Mouse (Mus musculus): ENCODE results near the gene Adk. TPM values are rescaled to one million over a fixed set of nuclear protein-coding genes. Genes with fewer than 3 reads are reported as not detected.

Gene Adk
- polyA plus RNA-seq, 1 experiment from 2014 or later = 475 TPM

- no peak overlapping the region for H3K4me2 ChIP-seq (ENCODE audit: low read depth, low read length)
- H3K27me3 ChIP-seq (ENCODE audit: insufficient read depth, low read length) = no peaks in the 10 kb centered on the region
- ATAC-seq = peak; percentile 61
- 0 out of 2 replicates have a peak, but pooled peaks cover 5% of the 10 kb centered on the region for H3K4me1 ChIP-seq (ENCODE audit: insufficient read depth)
- H3K9me3 ChIP-seq (ENCODE audit: low read length) = no peaks in the 10 kb centered on the region
- no peak for DNase-seq
- H3K36me3 ChIP-seq (replicated peaks; ENCODE audit: insufficient read depth, low read length) = no peaks in the 10 kb centered on the region
- H3K4me3 ChIP-seq (ENCODE audit: low read depth, low read length) = no peak overlapping the region
- H3K27ac ChIP-seq (ENCODE audit: low read depth) = no peak overlapping the region
- TF ChIP-seq CTCF (IDR thresholded peaks at IDR 0.05; ENCODE audit: low read depth) = no peak
- no peak for TF ChIP-seq EP300 (IDR thresholded peaks at IDR 0.05; ENCODE audit: low read depth)
- WGBS (ENCODE audit: insufficient replicate concordance) = 65% methylated on average over 1 of the region's 1 CpGs
- no peak overlapping the region for H3K9ac ChIP-seq (replicated peaks)
Measured at GRCm38 (mm10) chr14:21142603-21143002, 90.2 kb downstream of the Adk start.

GRCm38 (mm10) chr14:21143406-21144115, 91.2 kb downstream of the Adk start:
- Histone ChIP-seq H3K9me3 (ENCODE audit: low read length) (no peaks in the 10 kb centered on the region), H3K36me3 (replicated peaks; ENCODE audit: insufficient read depth, low read length) (no peaks in the 10 kb centered on the region), H3K4me2 (ENCODE audit: low read depth, low read length) (no peak overlapping the region), H3K4me3 (ENCODE audit: low read depth, low read length) (no peak overlapping the region), H3K4me1 (ENCODE audit: insufficient read depth) (0 out of 2 replicates have a peak, but pooled peaks cover 5% of the 10 kb centered on the region), H3K27ac (ENCODE audit: low read depth) (no peak overlapping the region), H3K27me3 (ENCODE audit: insufficient read depth, low read length) (no peaks in the 10 kb centered on the region), H3K9ac (replicated peaks) (no peak overlapping the region)
- DNase-seq (peak; percentile 32), ATAC-seq (no peak)
- TF ChIP-seq CTCF (IDR thresholded peaks at IDR 0.05; ENCODE audit: low read depth) (peak; percentile 71), EP300 (IDR thresholded peaks at IDR 0.05; ENCODE audit: low read depth) (no peak)
- WGBS (ENCODE audit: insufficient replicate concordance) = 65% methylated on average over 8 of the region's 8 CpGs

DNA sequence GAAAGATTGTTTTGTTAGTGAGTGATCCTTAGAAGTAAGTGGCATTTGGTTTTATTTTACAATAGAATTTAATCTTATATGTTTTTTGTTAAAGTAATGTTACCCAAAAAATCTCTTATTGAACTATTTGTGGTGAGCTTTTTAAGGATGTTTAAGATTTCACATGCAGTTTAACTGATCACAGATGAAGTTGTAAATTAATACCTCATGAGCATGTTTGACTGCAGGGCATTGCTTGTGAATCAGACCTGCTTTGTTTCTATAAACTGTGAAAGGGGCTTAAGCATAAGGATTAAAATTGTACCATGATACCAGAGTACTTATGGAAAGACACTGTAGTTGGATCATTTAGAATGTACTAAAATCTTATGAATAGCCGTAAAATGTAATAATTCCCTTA, 94.8 kb downstream of the Adk start:
- peaks cover 5% of the 10 kb centered on the region; the same call in 1 of the 2 replicates for H3K4me1 ChIP-seq (ENCODE audit: insufficient read depth)
- H3K36me3 ChIP-seq (replicated peaks; ENCODE audit: insufficient read depth, low read length) = no peaks in the 10 kb centered on the region
- TF ChIP-seq CTCF (IDR thresholded peaks at IDR 0.05; ENCODE audit: low read depth) (no peak), EP300 (IDR thresholded peaks at IDR 0.05; ENCODE audit: low read depth) (no peak)
- DNase-seq (no peak), ATAC-seq (no peak)
- WGBS (ENCODE audit: insufficient replicate concordance) = 83% methylated on average over 1 of the region's 1 CpGs
- no peaks in the 10 kb centered on the region for H3K9me3 ChIP-seq (ENCODE audit: low read length)
- no peak overlapping the region for H3K27ac ChIP-seq (ENCODE audit: low read depth)
- H3K9ac ChIP-seq (replicated peaks) = no peak overlapping the region
- H3K27me3 ChIP-seq (ENCODE audit: insufficient read depth, low read length) = no peaks in the 10 kb centered on the region
- no peak overlapping the region for H3K4me2 ChIP-seq (ENCODE audit: low read depth, low read length)
- no peak overlapping the region for H3K4me3 ChIP-seq (ENCODE audit: low read depth, low read length)

DNA sequence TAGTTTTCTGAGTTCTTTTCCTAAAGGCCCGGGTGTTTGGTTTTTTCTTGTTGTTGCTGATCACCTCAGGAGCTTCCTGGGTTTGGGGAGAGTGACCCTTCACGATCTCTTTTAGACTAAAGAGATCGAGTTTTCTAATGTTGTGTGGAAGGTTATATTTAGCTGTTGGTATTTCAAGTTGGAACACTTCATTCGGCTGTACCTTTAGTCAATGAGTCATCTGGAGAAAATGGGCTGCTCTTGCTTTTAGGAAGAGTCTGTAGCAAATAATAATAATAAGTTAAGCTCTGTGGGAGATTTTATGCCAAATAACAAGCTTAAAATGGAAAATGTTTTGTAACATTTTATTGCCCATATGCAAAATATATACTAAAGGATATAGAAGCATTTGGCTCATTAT, 97.9 kb downstream of the Adk start:
- Histone ChIP-seq H3K9ac (replicated peaks) (no peak overlapping the region), H3K27ac (ENCODE audit: low read depth) (no peak overlapping the region), H3K4me3 (ENCODE audit: low read depth, low read length) (no peak overlapping the region), H3K4me1 (ENCODE audit: insufficient read depth) (no peaks in the 10 kb centered on the region; the same call in 1 of the 2 replicates), H3K27me3 (ENCODE audit: insufficient read depth, low read length) (no peaks in the 10 kb centered on the region), H3K36me3 (replicated peaks; ENCODE audit: insufficient read depth, low read length) (no peaks in the 10 kb centered on the region), H3K9me3 (ENCODE audit: low read length) (no peaks in the 10 kb centered on the region), H3K4me2 (ENCODE audit: low read depth, low read length) (no peak overlapping the region)
- no peak for TF ChIP-seq EP300 (IDR thresholded peaks at IDR 0.05; ENCODE audit: low read depth)
- TF ChIP-seq CTCF (IDR thresholded peaks at IDR 0.05; ENCODE audit: low read depth) = no peak
- no peak for ATAC-seq
- no peak for DNase-seq
- WGBS (ENCODE audit: insufficient replicate concordance) = 73% methylated on average over 4 of the region's 4 CpGs

DNA sequence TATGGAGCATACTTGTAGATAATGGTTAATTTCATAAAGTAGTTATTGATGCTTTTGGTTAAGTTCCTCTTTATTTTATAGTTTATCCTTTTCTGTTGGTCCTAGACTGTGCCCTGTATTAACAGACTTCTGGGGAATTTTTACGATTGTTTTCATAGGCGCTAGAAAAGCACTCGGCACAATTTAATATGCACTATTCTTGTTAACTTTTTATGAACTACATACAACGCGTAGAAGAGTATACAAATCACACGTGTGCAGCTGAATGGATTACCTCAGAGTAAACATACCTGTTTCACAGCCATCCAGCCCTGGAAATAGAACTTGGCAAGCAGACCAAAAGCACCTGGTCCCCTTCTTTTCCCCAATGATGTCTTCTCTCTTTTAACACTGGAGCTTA, 99.7 kb downstream of the Adk start:
- DNase-seq = no peak
- WGBS (ENCODE audit: insufficient replicate concordance) = 79% methylated on average over 6 of the region's 6 CpGs
- H3K9me3 ChIP-seq (ENCODE audit: low read length) = no peaks in the 10 kb centered on the region
- no peak overlapping the region for H3K4me3 ChIP-seq (ENCODE audit: low read depth, low read length)
- H3K9ac ChIP-seq (replicated peaks) = no peak overlapping the region
- ATAC-seq = 0 out of 2 replicates have a peak, but pooled peaks have one; percentile 49
- no peaks in the 10 kb centered on the region for H3K27me3 ChIP-seq (ENCODE audit: insufficient read depth, low read length)
- no peaks in the 10 kb centered on the region for H3K36me3 ChIP-seq (replicated peaks; ENCODE audit: insufficient read depth, low read length)
- TF ChIP-seq CTCF (IDR thresholded peaks at IDR 0.05; ENCODE audit: low read depth) (no peak), EP300 (IDR thresholded peaks at IDR 0.05; ENCODE audit: low read depth) (no peak)
- no peak overlapping the region for H3K4me2 ChIP-seq (ENCODE audit: low read depth, low read length)
- no peaks in the 10 kb centered on the region; the same call in 1 of the 2 replicates for H3K4me1 ChIP-seq (ENCODE audit: insufficient read depth)
- no peak overlapping the region for H3K27ac ChIP-seq (ENCODE audit: low read depth)

DNA sequence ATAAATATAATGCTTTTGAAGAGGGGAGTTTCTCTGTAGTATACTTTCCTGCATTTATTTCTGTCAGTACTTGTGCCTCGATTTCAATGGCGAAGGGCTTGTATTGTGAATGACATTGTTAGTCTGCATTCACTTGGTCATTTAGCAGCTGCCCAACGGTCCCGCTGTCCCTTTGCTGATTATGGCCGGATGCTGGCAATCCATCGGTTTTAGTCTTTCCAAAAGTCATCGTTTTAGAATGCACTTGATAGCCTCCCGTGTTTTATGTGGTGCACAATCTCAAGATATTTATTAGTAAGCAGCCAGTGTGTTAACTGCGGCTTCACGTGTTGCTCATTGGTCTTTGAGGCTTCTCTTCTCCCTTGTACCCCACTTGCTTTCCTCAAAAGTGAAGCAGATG, 113.3 kb downstream of the Adk start:
- no peak for ATAC-seq
- no peaks in the 10 kb centered on the region for H3K27me3 ChIP-seq (ENCODE audit: insufficient read depth, low read length)
- no peak overlapping the region for H3K4me3 ChIP-seq (ENCODE audit: low read depth, low read length)
- 84% methylated on average over 10 of the region's 10 CpGs for WGBS (ENCODE audit: insufficient replicate concordance)
- no peaks in the 10 kb centered on the region for H3K36me3 ChIP-seq (replicated peaks; ENCODE audit: insufficient read depth, low read length)
- TF ChIP-seq CTCF (IDR thresholded peaks at IDR 0.05; ENCODE audit: low read depth) (no peak), EP300 (IDR thresholded peaks at IDR 0.05; ENCODE audit: low read depth) (no peak)
- H3K9me3 ChIP-seq (ENCODE audit: low read length) = no peaks in the 10 kb centered on the region
- H3K27ac ChIP-seq (ENCODE audit: low read depth) = no peak overlapping the region
- no peak overlapping the region for H3K9ac ChIP-seq (replicated peaks)
- H3K4me2 ChIP-seq (ENCODE audit: low read depth, low read length) = no peak overlapping the region
- H3K4me1 ChIP-seq (ENCODE audit: insufficient read depth) = no peaks in the 10 kb centered on the region
- DNase-seq = no peak
